Mouse (Mus musculus): ENCODE measurements around the gene Snx6.

DNA sequence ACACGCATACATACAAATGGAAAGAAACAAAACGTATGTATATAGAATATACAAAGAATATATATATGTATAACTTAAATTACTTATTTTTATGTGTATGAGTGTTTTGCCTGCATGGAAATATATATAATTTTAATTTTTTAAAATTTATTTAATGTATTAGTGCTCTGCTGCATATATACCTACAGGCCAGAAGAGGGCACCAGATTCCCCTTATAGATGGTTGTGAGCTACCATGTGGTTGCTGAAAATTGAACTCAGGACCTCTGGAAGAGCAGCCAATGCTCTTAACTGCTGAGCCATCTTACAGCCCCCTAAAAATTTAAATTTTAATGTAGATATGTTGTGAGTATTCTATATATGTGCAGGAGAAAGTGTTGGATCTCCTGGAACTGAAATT, 36.7 kb downstream of the Snx6 start:
- TF ChIP-seq GATA1 (IDR thresholded peaks at IDR 0.05; ENCODE audit: borderline replicate concordance, low read length) (no peak), FLI1 (IDR thresholded peaks at IDR 0.05; ENCODE audit: low read length) (no peak)

Measured in megakaryocyte, embryonic 14.5 days (primary cell).